Mouse (Mus musculus): Measurements from ENCODE around the gene Fam92b. TPM values are rescaled to one million over a fixed set of nuclear protein-coding genes. Genes with fewer than 3 reads are reported as not detected.

Fam92b gene
- polyA plus RNA-seq, 1 experiment from 2014 or later: not detected

- H3K27me3 ChIP-seq (ENCODE audit: control insufficient read depth, insufficient read depth, low read length): no peaks in the 10 kb centered on the region
- no peaks in the 10 kb centered on the region for H3K36me3 ChIP-seq (ENCODE audit: control insufficient read depth, insufficient read depth, low read length)
- no peak overlapping the region for H3K4me2 ChIP-seq (ENCODE audit: low read length)
- no peak overlapping the region; a peak in 1 of 4 replicates for H3K27ac ChIP-seq (replicated peaks in 1 of 2; ENCODE audit: control insufficient read depth in 1 of 2, insufficient read depth in 1 of 2, low read depth in 2 of 2, low read length in 2 of 2)
- no peak overlapping the region for H3K9ac ChIP-seq (ENCODE audit: low read length)
- H3K4me3 ChIP-seq (ENCODE audit: control insufficient read depth in 1 of 2, insufficient read depth in 1 of 2, low read depth in 1 of 2, low read length in 2 of 2): no peak overlapping the region
- H3K4me1 ChIP-seq (ENCODE audit: control insufficient read depth in 2 of 2, insufficient read depth in 2 of 2, low read length in 2 of 2): peaks cover 41 to 48% of the 10 kb centered on the region in 2 experiments
- no peak for ATAC-seq (ENCODE audit: insufficient number of reproducible peaks, insufficient read depth, low FRiP score, low read depth)
- H3K9me3 ChIP-seq (ENCODE audit: control insufficient read depth, low read length): no peaks in the 10 kb centered on the region
- 50% methylated on average over 5 of the region's 5 CpGs for WGBS
Observed at GRCm38 (mm10) chr8:120213939-120214338, 36.7 kb upstream of the Fam92b start.

GRCm38 (mm10) chr8:120213229-120213628 is 36.0 kb upstream of the Fam92b start:
- no peak overlapping the region for H3K4me2 ChIP-seq (ENCODE audit: low read length)
- H3K9ac ChIP-seq (ENCODE audit: low read length): no peak overlapping the region
- peaks cover 41 to 48% of the 10 kb centered on the region in 2 experiments for H3K4me1 ChIP-seq (ENCODE audit: control insufficient read depth in 2 of 2, insufficient read depth in 2 of 2, low read length in 2 of 2)
- H3K9me3 ChIP-seq (ENCODE audit: control insufficient read depth, low read length): no peaks in the 10 kb centered on the region
- 87% methylated on average over 3 of the region's 3 CpGs for WGBS
- no peak overlapping the region for H3K27ac ChIP-seq (replicated peaks in 1 of 2; ENCODE audit: control insufficient read depth in 1 of 2, insufficient read depth in 1 of 2, low read depth in 2 of 2, low read length in 2 of 2)
- no peaks in the 10 kb centered on the region for H3K27me3 ChIP-seq (ENCODE audit: control insufficient read depth, insufficient read depth, low read length)
- no peaks in the 10 kb centered on the region for H3K36me3 ChIP-seq (ENCODE audit: control insufficient read depth, insufficient read depth, low read length)
- no peak overlapping the region for H3K4me3 ChIP-seq (ENCODE audit: control insufficient read depth in 1 of 2, insufficient read depth in 1 of 2, low read depth in 1 of 2, low read length in 2 of 2)
- ATAC-seq (ENCODE audit: insufficient number of reproducible peaks, insufficient read depth, low FRiP score, low read depth): no peak

DNA sequence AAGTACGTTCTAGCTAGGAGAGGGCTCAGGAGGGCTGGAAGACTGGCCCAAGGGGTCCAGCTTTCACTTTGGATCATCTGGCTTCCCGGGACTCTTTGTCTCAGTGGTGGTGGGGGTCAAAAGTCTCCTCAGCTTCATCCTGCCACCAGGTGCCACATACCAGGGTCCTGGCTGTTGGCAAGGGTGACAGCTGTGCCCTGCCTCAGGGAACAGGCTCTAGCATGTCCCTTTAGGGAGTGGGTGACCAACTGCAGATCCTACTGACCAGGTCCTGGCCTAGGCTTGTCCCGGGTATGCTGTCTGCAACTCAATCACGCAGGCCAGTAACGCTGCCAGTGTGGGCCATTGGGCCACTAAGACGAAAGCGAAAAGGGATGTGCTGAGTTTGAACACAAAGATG is 35.3 kb upstream of the Fam92b start:
- ATAC-seq (ENCODE audit: insufficient number of reproducible peaks, insufficient read depth, low FRiP score, low read depth): no peak
- 89% methylated on average over 7 of the region's 7 CpGs for WGBS
- Histone ChIP-seq H3K36me3 (ENCODE audit: control insufficient read depth, insufficient read depth, low read length) (no peaks in the 10 kb centered on the region), H3K9me3 (ENCODE audit: control insufficient read depth, low read length) (no peaks in the 10 kb centered on the region), H3K4me2 (ENCODE audit: low read length) (no peak overlapping the region), H3K4me1 (ENCODE audit: control insufficient read depth in 2 of 2, insufficient read depth in 2 of 2, low read length in 2 of 2) (peaks cover 39 to 45% of the 10 kb centered on the region in 2 experiments), H3K27ac (replicated peaks in 1 of 2; ENCODE audit: control insufficient read depth in 1 of 2, insufficient read depth in 1 of 2, low read depth in 2 of 2, low read length in 2 of 2) (no peak overlapping the region), H3K27me3 (ENCODE audit: control insufficient read depth, insufficient read depth, low read length) (no peaks in the 10 kb centered on the region), H3K9ac (ENCODE audit: low read length) (no peak overlapping the region), H3K4me3 (ENCODE audit: control insufficient read depth in 1 of 2, insufficient read depth in 1 of 2, low read depth in 1 of 2, low read length in 2 of 2) (no peak overlapping the region)

DNA sequence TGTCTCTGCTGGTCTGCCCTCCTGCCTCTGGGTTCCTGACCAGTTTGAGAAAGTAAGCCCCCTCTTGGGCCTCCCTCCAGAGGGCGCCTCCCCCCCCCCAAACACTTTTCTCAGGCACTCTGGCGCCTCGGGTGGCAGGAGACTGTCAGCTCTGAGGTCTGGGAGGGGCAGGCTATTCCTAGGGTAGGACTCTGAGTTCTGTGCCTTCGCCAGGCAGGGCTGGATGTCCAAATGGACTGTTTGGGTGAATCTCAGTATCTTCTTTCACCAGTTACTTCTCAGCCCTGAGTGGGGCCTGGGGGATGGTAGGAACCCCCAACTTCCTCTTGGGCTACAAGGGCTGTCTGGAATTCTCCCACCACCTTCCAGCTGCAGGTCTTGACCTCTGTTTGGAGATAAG is 34.1 kb upstream of the Fam92b start:
- no peak for ATAC-seq (ENCODE audit: insufficient number of reproducible peaks, insufficient read depth, low FRiP score, low read depth)
- Histone ChIP-seq H3K9me3 (ENCODE audit: control insufficient read depth, low read length) (no peaks in the 10 kb centered on the region), H3K27ac (replicated peaks in 1 of 2; ENCODE audit: control insufficient read depth in 1 of 2, insufficient read depth in 1 of 2, low read depth in 2 of 2, low read length in 2 of 2) (no peak overlapping the region), H3K4me1 (ENCODE audit: control insufficient read depth in 2 of 2, insufficient read depth in 2 of 2, low read length in 2 of 2) (peaks cover 29 to 32% of the 10 kb centered on the region in 2 experiments), H3K36me3 (ENCODE audit: control insufficient read depth, insufficient read depth, low read length) (no peaks in the 10 kb centered on the region), H3K4me2 (ENCODE audit: low read length) (no peak overlapping the region), H3K9ac (ENCODE audit: low read length) (no peak overlapping the region), H3K27me3 (ENCODE audit: control insufficient read depth, insufficient read depth, low read length) (no peaks in the 10 kb centered on the region), H3K4me3 (ENCODE audit: control insufficient read depth in 1 of 2, insufficient read depth in 1 of 2, low read depth in 1 of 2, low read length in 2 of 2) (no peak overlapping the region)
- WGBS: 6% methylated on average over 4 of the region's 4 CpGs

DNA sequence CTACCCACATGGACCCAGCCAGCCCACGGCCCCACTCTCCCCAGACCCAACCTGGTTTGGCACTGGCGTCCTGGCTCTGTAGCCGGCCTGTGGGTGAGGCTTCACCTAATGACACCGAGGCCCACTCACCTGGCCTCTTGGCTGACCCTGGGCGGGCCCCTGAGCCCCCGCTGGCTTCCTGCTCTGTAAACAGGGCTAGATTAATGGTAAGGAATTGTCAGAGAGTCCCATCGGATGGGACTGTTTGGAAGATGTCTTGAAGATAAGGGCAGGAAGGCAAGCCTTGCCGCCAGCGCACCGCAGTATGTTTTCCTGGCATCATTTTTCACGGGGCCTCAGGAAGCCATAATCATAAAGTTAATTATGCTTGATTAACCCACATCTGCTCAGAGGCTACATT is 30.8 kb upstream of the Fam92b start:
- no peak overlapping the region for H3K4me3 ChIP-seq (ENCODE audit: control insufficient read depth in 1 of 2, insufficient read depth in 1 of 2, low read depth in 1 of 2, low read length in 2 of 2)
- H3K27ac ChIP-seq (replicated peaks in 1 of 2; ENCODE audit: control insufficient read depth in 1 of 2, insufficient read depth in 1 of 2, low read depth in 2 of 2, low read length in 2 of 2): no peak overlapping the region
- peaks cover 20 to 23% of the 10 kb centered on the region in 2 experiments for H3K4me1 ChIP-seq (ENCODE audit: control insufficient read depth in 2 of 2, insufficient read depth in 2 of 2, low read length in 2 of 2)
- no peak for ATAC-seq (ENCODE audit: insufficient number of reproducible peaks, insufficient read depth, low FRiP score, low read depth)
- H3K27me3 ChIP-seq (ENCODE audit: control insufficient read depth, insufficient read depth, low read length): no peaks in the 10 kb centered on the region
- WGBS: 77% methylated on average over 11 of the region's 11 CpGs
- no peaks in the 10 kb centered on the region for H3K9me3 ChIP-seq (ENCODE audit: control insufficient read depth, low read length)
- no peak overlapping the region for H3K9ac ChIP-seq (ENCODE audit: low read length)
- no peaks in the 10 kb centered on the region for H3K36me3 ChIP-seq (ENCODE audit: control insufficient read depth, insufficient read depth, low read length)
- no peak overlapping the region for H3K4me2 ChIP-seq (ENCODE audit: low read length)

DNA sequence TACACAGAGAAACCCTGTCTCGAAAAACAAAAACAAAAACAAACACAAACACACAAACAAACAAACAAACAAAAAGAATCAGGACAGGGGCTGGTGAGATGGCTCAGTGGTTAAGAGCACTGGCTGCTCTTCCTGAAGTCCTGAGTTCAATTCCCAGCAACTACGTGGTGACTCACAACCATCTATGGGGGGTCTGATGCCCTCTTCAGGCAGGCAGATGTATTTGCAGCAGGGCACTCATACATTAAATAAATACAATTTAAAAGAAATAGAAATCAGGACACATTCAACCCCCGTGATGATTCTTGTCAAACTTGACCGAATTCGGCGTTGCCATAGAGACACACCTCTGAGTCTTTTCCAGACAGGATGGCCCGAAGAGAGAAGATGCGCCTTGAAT is 30.1 kb upstream of the Fam92b start:
- WGBS: 83% methylated on average over 8 of the region's 8 CpGs
- no peak for ATAC-seq (ENCODE audit: insufficient number of reproducible peaks, insufficient read depth, low FRiP score, low read depth)
- Histone ChIP-seq H3K9ac (ENCODE audit: low read length) (no peak overlapping the region), H3K27me3 (ENCODE audit: control insufficient read depth, insufficient read depth, low read length) (no peaks in the 10 kb centered on the region), H3K4me1 (ENCODE audit: control insufficient read depth in 2 of 2, insufficient read depth in 2 of 2, low read length in 2 of 2) (peaks cover 24% of the 10 kb centered on the region in 2 experiments), H3K9me3 (ENCODE audit: control insufficient read depth, low read length) (no peaks in the 10 kb centered on the region), H3K4me3 (ENCODE audit: control insufficient read depth in 1 of 2, insufficient read depth in 1 of 2, low read depth in 1 of 2, low read length in 2 of 2) (no peak overlapping the region), H3K27ac (replicated peaks in 1 of 2; ENCODE audit: control insufficient read depth in 1 of 2, insufficient read depth in 1 of 2, low read depth in 2 of 2, low read length in 2 of 2) (no peak overlapping the region), H3K36me3 (ENCODE audit: control insufficient read depth, insufficient read depth, low read length) (no peaks in the 10 kb centered on the region), H3K4me2 (ENCODE audit: low read length) (no peak overlapping the region)

GRCm38 (mm10) chr8:120205916-120206315 is 28.6 kb upstream of the Fam92b start:
- Histone ChIP-seq H3K27ac (replicated peaks in 1 of 2; ENCODE audit: control insufficient read depth in 1 of 2, insufficient read depth in 1 of 2, low read depth in 2 of 2, low read length in 2 of 2) (no peak overlapping the region), H3K9ac (ENCODE audit: low read length) (no peak overlapping the region), H3K9me3 (ENCODE audit: control insufficient read depth, low read length) (no peaks in the 10 kb centered on the region), H3K27me3 (ENCODE audit: control insufficient read depth, insufficient read depth, low read length) (no peaks in the 10 kb centered on the region), H3K36me3 (ENCODE audit: control insufficient read depth, insufficient read depth, low read length) (no peaks in the 10 kb centered on the region), H3K4me3 (ENCODE audit: control insufficient read depth in 1 of 2, insufficient read depth in 1 of 2, low read depth in 1 of 2, low read length in 2 of 2) (no peak overlapping the region), H3K4me2 (ENCODE audit: low read length) (no peak overlapping the region), H3K4me1 (ENCODE audit: control insufficient read depth in 2 of 2, insufficient read depth in 2 of 2, low read length in 2 of 2) (peaks cover 18 to 20% of the 10 kb centered on the region in 2 experiments)
- WGBS: 86% methylated on average over 9 of the region's 9 CpGs
- ATAC-seq (ENCODE audit: insufficient number of reproducible peaks, insufficient read depth, low FRiP score, low read depth): no peak

DNA sequence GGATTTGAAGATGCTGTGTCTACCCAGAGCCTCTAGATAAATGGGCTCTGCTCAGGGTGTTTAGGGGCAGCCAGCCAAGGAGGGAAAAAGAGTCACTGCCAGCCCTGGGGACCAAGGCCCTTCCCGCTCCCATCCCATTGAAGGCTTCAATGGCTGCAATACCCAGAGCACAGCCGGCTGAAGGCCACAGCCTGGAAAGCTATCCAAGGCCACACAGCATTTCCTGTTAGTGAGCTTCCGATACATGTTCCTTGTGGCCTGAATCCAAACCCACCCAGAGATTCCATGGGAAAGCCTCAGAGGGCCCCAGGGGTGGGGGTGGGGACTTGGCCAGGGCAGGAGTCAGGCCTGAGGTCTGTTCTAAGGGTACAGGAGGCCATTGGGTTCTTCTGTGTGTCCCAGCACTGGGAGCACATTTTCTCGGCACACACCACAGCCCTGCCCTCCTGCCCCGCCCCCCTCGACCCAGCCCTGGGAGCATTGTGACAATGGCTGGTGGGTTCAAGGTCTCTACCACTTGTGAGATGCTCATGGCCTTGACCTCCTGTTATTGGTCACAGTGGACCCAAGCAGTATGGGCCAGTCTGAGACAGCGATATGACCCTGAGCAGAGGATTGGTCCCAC is 27.6 kb upstream of the Fam92b start:
- no peak overlapping the region for H3K9ac ChIP-seq (ENCODE audit: low read length)
- H3K4me1 ChIP-seq (ENCODE audit: control insufficient read depth in 2 of 2, insufficient read depth in 2 of 2, low read length in 2 of 2): peaks cover 12% of the 10 kb centered on the region in 2 experiments
- H3K4me2 ChIP-seq (ENCODE audit: low read length): no peak overlapping the region
- no peak overlapping the region for H3K4me3 ChIP-seq (ENCODE audit: control insufficient read depth in 1 of 2, insufficient read depth in 1 of 2, low read depth in 1 of 2, low read length in 2 of 2)
- ATAC-seq (ENCODE audit: insufficient number of reproducible peaks, insufficient read depth, low FRiP score, low read depth): peak; percentile 14; the same call in 1 of the 2 replicates
- no peaks in the 10 kb centered on the region for H3K9me3 ChIP-seq (ENCODE audit: control insufficient read depth, low read length)
- H3K27ac ChIP-seq (replicated peaks in 1 of 2; ENCODE audit: control insufficient read depth in 1 of 2, insufficient read depth in 1 of 2, low read depth in 2 of 2, low read length in 2 of 2): no peak overlapping the region
- H3K36me3 ChIP-seq (ENCODE audit: control insufficient read depth, insufficient read depth, low read length): no peaks in the 10 kb centered on the region
- no peaks in the 10 kb centered on the region for H3K27me3 ChIP-seq (ENCODE audit: control insufficient read depth, insufficient read depth, low read length)
- 56% methylated on average over 7 of the region's 7 CpGs for WGBS
